Mouse (Mus musculus) right cerebral cortex, postnatal 14 days (tissue): ENCODE measurements around the gene Fkrp.

Source experiments
- DNase-seq: peaks from one replicate; pipeline ENCODE4 v3.0.0; 2022

The Fkrp gene

GRCm38 (mm10) chr7:16785541-16786083 lies 30.9 kb downstream of the Fkrp start:
- DNase-seq: no peak

DNA sequence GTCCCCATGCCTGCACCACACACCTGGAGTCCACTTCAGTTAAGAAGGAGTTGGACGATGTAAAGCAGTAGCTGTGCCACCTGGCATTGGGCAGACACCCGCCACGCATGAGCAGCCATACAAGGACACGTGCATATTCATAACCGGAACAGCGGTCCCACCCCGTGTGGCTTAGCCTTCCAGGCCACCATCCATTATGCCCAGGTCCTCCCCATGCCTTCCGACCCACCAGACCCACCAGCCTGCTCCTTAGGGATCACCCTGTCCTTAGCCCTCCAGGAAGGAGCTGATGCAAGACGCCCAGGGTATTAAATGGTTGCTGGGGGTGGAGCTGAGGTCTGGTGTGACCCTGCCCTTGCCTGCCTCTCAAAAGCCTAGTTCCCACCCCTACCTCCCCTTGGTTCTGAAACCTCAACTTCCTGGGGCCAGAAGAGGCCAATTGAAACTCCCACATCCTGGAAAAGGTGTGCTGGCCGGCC lies 32.0 kb downstream of the Fkrp start:
- no peak for DNase-seq

GRCm38 (mm10) chr7:16783758-16784415 lies 32.6 kb downstream of the Fkrp start:
- no peak for DNase-seq

DNA sequence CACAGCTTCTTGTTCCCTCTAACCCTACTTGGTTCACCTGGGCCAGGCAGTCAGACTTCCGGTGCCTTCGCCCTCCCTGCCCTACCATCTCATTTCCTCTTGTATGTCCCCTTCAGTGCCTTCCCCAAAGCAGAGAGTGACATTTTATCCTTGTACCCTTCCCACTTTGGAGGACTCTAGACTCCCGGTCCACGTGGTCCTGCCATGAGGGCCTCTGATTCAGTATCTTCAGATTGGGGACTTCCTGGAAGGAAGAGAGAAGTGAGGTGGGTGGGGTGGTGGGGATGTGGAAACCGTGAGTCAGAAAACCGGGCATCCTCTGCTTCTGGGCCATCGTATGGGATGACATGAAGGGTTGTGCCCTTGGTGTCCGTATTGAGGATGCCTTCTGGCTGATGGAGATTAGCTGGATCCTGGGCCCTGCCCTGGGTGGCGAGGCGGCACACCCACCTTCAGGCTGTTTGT lies 33.3 kb downstream of the Fkrp start:
- DNase-seq: no peak

GRCm38 (mm10) chr7:16782555-16783125 lies 33.9 kb downstream of the Fkrp start:
- DNase-seq: no peak

DNA sequence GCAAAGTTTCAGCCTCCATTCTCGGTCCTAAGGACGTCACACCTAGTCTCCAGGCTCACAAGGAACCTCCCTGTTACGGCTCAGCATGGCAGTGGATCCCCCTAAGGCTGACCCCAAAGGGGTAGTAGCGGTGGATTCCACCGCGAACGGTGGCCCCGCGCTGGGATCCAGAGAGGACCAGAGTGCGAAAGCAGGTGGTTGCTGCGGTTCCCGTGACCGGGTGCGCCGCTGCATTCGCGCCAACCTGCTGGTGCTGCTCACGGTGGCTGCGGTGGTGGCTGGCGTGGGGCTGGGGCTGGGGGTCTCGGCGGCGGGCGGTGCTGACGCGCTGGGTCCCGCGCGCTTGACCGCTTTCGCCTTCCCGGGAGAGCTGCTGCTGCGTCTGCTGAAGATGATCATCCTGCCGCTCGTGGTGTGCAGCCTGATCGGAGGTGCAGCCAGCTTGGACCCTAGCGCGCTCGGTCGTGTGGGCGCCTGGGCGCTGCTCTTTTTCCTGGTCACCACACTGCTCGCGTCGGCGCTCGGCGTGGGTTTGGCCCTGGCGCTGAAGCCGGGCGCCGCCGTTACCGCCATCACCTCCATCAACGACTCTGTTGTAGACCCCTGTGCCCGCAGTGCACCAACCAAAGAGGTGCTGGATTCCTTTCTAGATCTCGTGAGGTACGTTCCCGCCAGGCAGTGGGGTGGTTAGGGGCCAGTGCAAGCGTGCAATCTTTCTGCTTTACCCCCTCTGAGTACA lies 34.5 kb downstream of the Fkrp start:
- DNase-seq: peak; percentile 13

GRCm38 (mm10) chr7:16781555-16781815 lies 35.0 kb downstream of the Fkrp start:
- no peak for DNase-seq

GRCm38 (mm10) chr7:16780825-16781554 lies 35.5 kb downstream of the Fkrp start, which contains the start of gene Slc1a5:
Slc1a5 (plus strand) TSS chr7:16781340.
- DNase-seq: peak; percentile 62

DNA sequence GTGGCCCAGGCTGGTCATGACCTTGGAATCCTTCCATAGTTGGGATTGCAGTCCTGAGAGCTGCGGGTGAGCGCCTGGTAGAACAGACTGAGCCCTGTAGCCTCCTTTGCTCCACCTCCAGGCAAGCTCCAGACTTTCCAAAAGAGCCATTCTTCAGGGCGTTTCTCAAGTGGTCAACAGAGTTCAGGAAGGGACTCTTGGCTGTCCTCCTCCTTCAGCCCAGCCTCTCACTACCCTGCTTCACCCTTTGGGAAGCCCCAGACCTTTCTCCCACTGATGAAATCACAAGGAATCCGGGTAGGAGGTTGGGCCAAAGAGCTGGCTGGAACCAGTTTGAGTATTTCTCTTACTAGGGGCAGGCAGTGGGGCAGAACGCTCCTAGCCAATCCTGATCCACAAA lies 36.5 kb downstream of the Fkrp start:
- DNase-seq: no peak

- no peak for DNase-seq
These were observed 40.6 kb downstream of the Fkrp start for GRCm38 (mm10) chr7:16775888-16776287.

DNA sequence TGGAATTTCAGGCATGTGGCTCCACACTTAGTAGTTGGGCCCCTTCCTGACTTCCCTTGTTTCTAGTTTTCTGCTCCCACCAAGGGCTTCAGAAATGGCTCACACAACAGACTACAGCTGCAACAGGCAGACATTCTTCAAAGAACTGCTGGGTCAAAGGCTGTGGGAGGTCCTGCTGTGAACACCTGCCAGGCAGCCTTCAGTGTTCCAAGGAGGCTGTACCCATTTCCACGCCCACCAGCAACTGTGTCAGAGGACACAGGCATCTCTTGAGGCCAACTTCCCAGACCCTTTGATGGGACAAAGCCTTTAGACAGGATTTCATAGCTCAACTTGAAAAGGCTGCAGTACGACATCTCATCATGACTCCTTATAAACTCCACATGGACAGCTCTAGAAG lies 50.1 kb downstream of the Fkrp start:
- no peak for DNase-seq

- DNase-seq: no peak
These were observed 52.9 kb downstream of the Fkrp start for GRCm38 (mm10) chr7:16763463-16764218.

DNA sequence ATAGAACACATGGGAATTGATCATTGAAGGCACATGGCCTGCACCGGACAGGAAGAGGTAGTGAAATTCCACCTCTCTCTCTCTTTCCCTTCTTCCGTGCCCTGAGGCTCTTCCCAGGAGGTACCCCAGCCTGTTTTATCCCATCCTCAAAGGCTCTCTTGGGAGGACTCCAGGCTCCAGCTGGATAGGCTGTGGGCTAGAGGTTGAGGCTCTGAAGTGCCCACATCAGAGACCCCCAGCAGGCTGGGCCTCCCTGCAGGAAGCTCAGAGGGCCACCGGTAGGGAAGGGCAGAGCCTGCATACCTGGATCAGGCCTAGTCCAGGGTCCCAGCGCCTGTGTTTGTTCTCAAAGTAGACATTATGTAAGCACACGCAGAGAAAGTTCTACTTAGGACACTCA lies 54.9 kb downstream of the Fkrp start:
- DNase-seq: no peak

- DNase-seq: no peak
These were observed 55.5 kb downstream of the Fkrp start for GRCm38 (mm10) chr7:16761005-16761481.

DNA sequence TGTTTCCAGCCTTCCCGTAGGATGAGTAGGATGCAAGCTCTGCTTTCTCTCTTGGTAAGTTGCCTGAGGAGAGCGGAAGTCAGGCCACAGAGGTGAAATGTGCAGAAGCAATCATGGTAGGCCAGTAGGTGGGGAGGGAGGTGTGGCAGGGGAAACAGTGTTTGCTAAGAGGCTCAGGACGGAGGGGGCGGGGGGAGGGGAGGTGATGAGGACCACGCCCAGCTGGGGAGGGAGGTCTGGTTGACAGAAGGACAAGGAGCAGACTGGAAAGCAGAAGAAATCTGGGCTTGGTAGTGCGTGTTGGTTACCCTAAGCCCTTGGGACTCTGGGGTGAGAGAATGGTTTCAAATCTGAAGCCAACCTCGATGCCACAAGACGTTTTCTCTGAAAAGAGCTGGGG lies 56.2 kb downstream of the Fkrp start:
- DNase-seq: no peak
